Mouse (Mus musculus) adrenal gland, postnatal 0 days (tissue): ENCODE measurements around the gene Olfr395. TPM values are rescaled to one million over a fixed set of nuclear protein-coding genes. Genes with fewer than 3 reads are reported as not detected.

Experiments used
- polyA plus RNA-seq: library from polyadenylated mRNA; unstranded; fragments of >200 nt; fragmentation: Nextera tagmentation; extraction: Ambion mirVana; gene quantifications from 2 replicates; pipeline ENCODE4 v1.2.1, GENCODE M21; 2015

Olfr395 gene
- polyA plus RNA-seq: not detected in 2 replicates

GRCm38 (mm10) chr11:73909199-73909598, at the start of gene Olfr395:
Gene Olfr395 (minus strand): TSS chr11:73909299.

GRCm38 (mm10) chr11:73936377-73936776, 27.3 kb upstream of the Olfr395 start, which contains the start of gene Olfr23:
Gene Olfr23 (plus strand): TSS chr11:73936677.

GRCm38 (mm10) chr11:73890671-73891070, 18.4 kb downstream of the Olfr395 start, which contains the start of gene Olfr394:
Gene Olfr394 (minus strand): TSS chr11:73890771.

Other genes with a start within 250 kb of the Olfr395 start
- gene Zfp735, start 220.5 kb downstream of the Olfr395 start, polyA plus RNA-seq: not detected in 2 replicates
- gene Olfr389, start 128.6 kb downstream of the Olfr395 start, polyA plus RNA-seq: not detected in 2 replicates
- not detected in 2 replicates for gene Olfr390, start 126.3 kb downstream of the Olfr395 start, polyA plus RNA-seq
- gene Olfr391-ps, start 106.2 kb downstream of the Olfr395 start, polyA plus RNA-seq: not detected in 2 replicates
- gene Olfr392, start 92.2 kb downstream of the Olfr395 start, polyA plus RNA-seq: not detected in 2 replicates
- not detected in 2 replicates for gene Olfr393, start 57.8 kb downstream of the Olfr395 start, polyA plus RNA-seq
- not detected in 2 replicates for gene Olfr394, start 18.5 kb downstream of the Olfr395 start, polyA plus RNA-seq
- gene Olfr23, start 27.4 kb upstream of the Olfr395 start, polyA plus RNA-seq: not detected in 2 replicates
- gene Olfr397, start 51.5 kb upstream of the Olfr395 start, polyA plus RNA-seq: not detected in 2 replicates
- not detected in 2 replicates for gene Olfr398, start 81.1 kb upstream of the Olfr395 start, polyA plus RNA-seq
- not detected in 2 replicates for gene Olfr139, start 147.3 kb upstream of the Olfr395 start, polyA plus RNA-seq
- not detected in 2 replicates for gene Olfr399, start 147.3 kb upstream of the Olfr395 start, polyA plus RNA-seq
- gene Zfp616, start 160.7 kb upstream of the Olfr395 start, polyA plus RNA-seq: not detected in 2 replicates
- not detected in 2 replicates for gene Olfr401, start 204.4 kb upstream of the Olfr395 start, polyA plus RNA-seq
- not detected in 2 replicates for gene Olfr402, start 244.2 kb upstream of the Olfr395 start, polyA plus RNA-seq